Mouse (Mus musculus): Measurements from ENCODE around the gene Cdc123.
A peak's percentile ranks its signal among the peaks of the same experiment; 100 is the strongest.
"Not testable (repeated sequence)": the region's sequence is repeated elsewhere in the genome, so short reads cannot be mapped to it uniquely, and the experiment has no call there.

Gene Cdc123

DNA sequence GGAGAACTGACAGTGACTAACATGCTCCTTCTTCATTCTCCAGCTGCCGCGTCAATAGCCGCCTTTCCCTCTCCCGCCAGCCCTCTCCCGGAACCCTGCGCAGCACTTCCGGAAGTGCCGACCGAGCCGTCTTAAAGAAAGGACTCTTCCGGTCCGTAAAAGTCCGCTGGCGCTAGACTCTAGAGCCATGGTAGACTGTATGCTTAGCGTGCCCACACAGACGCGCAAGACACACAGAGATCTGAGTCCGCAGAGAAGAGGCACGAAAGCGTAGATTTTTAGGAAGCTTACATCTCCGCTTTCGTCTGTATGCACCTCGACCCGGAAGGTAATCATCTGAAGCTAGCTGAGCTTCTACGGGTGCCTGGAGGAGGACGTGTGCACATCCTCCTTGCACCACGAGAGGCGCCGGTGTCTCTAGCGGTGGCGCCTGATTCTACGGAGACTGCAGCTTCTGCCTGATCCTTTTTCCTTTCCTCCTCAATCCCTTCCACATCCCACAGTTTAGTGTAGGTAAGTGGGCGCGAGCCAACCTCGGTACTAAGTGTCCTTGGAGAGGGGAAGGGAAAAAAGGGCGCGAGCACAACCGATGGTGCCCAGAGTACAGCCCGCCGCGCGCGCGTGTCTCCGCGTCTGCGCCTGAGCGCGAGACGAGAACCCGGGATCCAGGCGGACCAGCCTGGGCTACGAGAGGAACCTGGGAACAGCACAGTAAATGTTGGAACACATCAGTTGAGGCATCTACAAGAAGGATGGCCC lies at the start of gene Cdc123, which contains the start of gene Nudt5:
Gene Cdc123, minus strand, starts transcription at position 292 of the 759 bp plus-strand sequence.
Gene Nudt5, plus strand, starts transcription at position 147 of the 759 bp plus-strand sequence.
- DNase-seq (ENCODE audit: low spot score), result peak; percentile 41

DNA sequence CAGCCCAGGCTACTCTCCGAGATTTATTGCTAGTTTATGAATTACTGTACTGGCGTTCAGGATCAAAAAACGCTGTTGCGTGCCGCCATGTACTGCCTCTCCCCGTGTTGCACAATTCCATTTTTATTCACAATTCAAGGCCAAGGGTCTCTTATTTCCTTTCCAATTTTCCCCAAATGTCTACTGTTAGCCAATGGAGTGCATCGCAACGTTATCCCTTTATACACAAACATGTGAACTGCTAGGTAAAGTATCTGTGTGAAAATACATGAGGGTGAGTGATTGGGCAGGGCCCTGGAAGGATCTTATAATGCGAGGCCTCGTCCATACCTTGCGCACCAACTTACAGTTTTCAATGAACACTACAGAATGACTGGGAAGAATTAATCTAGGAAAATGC lies 49.3 kb upstream of the Cdc123 start:
- DNase-seq (ENCODE audit: low spot score), result no peak

DNA sequence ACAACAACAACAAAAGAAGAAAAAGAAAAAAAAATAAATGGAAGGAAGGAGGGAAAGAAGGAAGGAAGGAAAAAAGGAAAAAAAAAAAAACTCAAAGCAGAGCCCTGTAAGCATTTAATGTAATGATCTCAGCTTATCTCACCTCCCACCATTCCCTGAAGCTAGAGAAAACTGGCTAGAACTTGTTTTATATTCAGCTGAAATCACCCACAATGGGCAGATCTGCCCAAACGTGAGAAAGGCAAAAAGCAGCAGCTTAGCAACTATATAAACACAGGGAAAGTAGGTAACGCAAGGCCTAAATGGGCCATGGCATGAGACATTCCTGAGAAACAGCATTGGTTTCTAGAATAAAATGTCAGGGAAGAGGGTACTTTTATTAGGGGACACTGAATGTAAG lies 44.4 kb upstream of the Cdc123 start:
- no peak for DNase-seq (ENCODE audit: low spot score)

DNA sequence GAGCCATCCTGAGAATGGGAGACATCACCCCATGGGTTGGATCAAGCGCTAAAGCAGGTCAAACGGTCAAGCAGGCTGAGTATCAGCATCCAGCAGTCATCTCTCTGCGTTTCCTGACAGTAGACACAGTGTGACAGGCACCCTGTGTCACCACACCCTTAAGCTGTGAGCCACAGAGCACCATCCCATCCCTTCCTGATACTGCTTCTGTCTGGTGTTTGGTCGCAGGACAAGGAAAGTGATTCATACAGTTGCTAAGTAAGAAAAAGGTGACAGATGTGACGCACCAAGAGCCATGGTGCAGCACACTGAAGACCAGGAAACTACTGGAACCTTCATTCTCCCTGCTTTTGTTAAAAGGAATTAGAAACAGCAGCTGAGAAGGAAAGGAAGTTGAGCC lies 43.9 kb upstream of the Cdc123 start:
- no peak for DNase-seq (ENCODE audit: low spot score)

DNA sequence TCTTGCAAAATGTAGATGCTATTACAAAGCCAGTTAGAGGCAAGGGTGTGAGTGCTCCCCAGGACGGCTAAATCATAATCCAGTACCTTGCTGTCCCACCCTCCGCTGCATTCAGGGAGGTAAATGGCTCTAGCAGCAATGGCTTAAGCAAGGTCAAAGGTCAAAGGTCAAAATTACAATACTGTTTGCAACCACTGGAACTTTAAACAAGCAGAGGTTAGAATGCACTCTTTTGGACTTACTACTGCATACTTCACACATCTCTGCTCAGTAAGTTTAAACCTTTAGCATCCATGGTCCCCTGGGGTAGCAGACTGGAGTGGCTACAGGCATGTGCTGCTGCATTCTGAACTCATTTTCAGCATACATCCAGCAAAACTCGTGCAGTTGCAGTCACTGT lies 32.5 kb upstream of the Cdc123 start:
- no peak for DNase-seq (ENCODE audit: low spot score)

DNA sequence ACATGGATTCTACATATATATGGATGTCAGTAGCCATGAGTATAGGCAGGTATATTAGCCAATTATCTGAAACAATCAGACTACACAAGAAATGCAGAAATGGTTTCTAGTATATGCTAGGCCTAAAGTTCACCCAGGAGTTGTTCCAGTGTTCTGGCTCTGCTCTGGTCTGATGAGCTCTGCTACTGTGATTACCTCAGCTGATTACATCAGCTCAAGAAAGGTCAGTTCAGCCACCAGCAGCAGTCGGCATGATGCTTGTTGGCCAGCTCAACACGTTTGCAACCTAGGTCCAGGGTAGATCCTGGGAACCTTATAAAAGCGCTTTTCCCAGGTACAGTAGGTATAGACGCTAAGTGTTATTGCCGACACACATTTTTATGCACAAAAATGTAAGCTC lies 24.8 kb upstream of the Cdc123 start:
- DNase-seq (ENCODE audit: low spot score), result no peak

DNA sequence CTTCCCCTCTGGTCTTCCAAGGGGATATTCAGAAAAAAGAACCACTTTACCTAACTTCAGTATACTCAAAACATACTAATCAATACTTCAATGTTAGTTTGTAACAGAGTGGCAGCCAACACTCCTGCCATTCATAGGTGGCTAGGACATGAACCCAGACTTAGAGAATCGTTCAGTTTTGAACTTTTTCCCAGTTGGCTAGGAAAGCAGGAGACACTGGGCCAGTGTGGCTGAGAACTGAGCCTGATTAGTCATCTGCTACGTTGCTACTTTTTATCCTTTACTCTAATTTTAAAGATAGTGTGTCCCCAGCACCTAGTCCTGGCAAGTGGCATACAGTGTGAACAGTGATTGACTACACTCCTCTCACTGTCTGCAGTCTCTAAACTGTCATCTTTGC lies 22.7 kb upstream of the Cdc123 start:
- no peak for DNase-seq (ENCODE audit: low spot score)

DNA sequence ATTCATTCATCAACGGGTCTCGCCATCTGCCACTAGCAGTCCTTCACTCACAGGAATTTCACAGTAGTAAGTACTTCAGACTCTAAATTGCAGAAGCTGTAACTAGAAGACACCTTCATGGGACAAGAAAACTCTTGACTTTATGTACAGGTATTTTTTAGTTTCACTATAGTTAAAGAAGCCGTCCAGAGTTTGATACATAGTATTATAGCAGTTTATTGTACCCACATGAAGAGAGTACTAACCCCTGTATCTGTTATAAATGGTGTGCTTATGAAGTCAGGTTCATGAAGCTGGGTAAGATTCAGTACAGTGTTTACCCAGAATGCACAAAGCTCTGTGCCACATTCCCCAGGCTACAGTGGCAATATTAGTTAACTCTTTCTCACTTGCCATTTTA lies 17.9 kb upstream of the Cdc123 start, which contains the start of gene Gm13199:
Gene Gm13199, minus strand, starts transcription at position 101 of the 400 bp plus-strand sequence.
- no peak for DNase-seq (ENCODE audit: low spot score)

DNA sequence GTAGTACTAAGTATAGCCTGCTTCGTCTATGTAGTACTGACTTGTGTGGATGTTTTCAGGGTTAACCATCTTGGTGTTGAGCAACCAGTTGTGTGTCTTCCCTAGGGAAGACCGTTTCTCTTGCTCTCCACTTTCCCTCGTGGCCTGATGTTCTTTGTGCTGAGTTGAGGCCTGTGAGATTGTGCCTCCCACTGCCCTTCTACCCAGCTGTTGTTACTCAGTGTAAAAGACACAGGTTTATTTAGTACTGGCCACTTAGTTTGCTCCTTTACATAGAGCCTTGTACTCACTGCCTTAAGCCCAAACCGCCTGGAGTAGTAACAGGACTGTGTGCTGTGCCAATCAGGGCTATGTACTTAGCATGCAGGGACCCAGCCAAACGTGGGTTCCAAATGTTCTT lies 6.9 kb upstream of the Cdc123 start:
- DNase-seq (ENCODE audit: low spot score), result no peak

DNA sequence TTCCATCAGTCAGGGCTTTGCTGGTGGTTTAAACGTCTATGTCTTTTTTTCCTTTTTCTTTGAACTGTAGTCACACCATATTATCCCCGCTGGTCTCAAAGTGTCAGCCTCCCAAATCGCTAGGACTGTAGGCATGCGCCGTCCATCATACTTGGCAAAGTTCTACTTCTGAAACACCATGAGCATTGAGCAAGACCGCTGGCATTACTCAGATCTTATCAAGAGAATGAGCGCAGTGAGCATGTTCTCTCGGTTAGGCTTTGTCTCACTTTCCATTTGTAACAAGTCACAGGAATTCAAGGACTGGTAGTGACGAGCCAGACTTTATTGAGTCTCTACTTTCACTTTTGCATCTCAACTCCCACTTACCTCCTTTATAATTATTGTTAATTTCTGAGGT lies 6.2 kb upstream of the Cdc123 start:
- no peak for DNase-seq (ENCODE audit: low spot score)

DNA sequence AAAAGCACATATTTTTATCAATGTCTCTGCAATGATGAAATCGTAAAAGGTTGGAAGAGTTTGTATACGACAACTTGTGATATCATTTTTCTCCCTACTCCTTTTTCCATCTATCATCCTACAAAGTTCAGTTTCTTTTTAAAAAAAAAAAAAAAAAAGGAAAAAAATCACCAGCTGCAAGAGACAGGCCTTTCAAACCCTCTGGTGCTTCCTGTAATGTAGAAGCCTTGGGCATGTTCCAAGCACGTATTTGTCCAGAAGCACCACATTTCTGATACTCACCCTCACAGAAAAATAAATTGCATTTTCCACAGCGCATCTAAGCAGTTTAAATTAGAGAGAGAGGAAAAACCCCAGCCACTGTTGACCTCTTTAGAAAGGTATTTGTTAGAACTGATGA lies 862 bp upstream of the Cdc123 start:
- DNase-seq (ENCODE audit: low spot score), result no peak

DNA sequence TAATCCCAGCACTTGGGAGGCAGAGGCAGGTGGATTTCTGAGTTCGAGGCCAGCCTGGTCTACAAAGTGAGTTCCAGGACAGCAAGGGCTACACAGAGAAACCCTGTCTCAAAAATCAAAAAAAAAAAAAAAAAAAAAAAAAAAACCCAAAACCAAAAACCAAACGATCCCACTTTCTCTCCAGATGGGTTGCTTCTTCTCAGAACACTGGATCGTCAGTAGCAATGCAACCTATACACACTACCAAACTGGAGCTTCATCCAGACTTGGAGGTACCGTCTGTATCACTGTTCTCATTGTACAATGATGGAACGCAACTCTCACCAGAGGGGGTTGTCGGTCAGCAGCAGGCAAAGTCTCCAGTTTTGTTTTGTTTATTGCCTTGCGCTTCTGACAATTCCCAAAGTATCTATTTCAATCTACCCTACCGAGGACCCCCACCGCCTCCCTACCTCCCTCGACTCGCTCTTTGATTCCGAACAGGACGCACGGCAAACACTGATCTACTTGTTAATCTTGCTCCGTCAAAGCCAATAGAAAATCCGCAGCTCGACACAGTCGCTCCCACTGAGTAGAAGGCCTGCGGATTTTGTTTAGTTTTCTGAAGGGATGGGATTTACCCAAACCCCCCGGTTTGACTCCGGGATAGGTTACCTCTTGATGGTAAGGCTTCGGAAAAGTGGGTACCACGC lies 637 bp downstream of the Cdc123 start:
- no peak for DNase-seq (ENCODE audit: low spot score)

DNA sequence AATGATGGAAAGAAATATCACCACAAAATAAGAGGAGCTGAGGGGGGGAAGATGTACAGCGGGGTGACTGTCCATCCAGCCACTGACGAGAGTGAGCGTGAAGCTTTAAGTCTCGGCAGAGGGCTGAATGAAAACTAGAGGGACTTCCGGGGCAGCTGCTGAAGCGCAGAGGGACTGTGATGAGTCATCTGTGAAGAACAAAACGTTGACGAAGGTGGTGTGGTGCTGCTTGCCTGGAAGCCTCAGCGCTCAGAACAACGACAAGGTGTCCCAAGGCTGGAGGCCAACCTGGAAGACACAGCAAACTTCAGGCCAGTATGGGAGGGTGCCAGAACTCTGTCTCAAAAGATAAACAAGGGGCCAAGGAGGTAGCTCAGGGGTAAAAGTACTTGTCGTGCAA lies 4.1 kb downstream of the Cdc123 start:
- DNase-seq (ENCODE audit: low spot score), result no peak

DNA sequence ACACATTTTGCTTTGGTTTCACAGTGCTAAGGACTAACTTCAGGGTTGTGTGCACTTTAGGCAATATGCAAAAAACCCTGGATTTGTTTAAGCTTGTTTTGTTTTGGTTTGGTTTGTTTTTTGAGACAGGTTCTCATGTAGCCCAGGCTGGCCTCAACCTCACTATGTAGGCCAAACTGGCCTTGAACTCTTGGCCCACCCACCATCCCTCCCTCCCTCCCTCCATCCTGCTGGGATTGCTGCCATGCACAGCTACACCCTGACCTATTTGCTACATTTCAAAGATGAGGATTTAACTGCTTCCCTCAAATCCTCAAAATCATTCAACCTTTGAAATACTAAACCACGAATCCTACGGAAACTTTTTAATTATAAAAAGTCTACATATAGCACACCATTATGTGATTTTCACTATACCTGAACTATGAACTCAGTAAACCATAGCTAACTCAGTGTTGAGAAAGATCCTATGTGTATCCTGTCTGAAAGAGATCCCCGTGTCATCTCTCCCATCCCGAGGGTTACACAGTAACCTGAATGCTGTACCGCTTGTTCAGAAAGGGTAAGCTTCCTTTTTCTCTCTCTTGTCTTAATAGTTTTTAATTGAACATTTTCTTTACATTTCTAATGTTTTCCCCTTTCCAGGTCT lies 19.6 kb downstream of the Cdc123 start:
- DNase-seq (ENCODE audit: low spot score), result no peak

DNA sequence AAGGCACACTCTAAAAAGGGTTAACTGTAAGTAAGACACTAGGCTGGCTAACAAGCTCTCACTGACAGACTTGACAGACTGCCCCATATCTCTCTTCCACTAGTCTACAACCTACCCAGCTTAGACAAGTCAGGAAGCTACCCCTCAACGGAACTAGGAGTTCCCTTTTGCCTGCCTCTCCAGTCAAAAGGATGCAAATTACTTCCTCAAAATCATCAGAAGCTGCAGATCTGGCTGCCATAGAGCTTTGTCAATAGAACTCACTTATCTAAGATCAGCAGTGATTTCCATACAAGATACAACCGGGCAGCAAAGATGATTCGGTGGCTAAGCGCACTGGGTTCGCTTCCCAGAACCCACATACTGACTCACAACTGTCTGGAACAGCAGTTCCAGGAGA lies 20.3 kb downstream of the Cdc123 start:
- no peak for DNase-seq (ENCODE audit: low spot score)

DNA sequence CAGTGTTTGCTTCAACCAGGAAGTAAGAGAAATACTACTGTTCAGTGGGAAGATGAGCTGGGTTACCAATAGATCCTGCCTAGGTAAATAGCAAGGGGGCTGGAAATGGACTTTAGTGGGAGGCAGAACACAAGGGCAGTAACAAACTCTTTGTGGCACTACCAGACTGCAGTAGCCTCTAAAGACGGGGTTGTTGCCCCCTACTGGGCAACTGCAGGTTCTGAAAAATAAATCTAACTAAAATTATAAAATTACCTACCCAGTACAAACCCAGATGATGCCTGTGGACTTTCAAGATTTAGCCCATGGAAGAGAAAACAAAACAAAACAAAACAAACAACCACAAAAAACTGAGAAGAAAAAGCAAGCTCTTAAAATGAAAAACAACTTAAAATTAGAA lies 20.8 kb downstream of the Cdc123 start:
- no peak for DNase-seq (ENCODE audit: low spot score)

DNA sequence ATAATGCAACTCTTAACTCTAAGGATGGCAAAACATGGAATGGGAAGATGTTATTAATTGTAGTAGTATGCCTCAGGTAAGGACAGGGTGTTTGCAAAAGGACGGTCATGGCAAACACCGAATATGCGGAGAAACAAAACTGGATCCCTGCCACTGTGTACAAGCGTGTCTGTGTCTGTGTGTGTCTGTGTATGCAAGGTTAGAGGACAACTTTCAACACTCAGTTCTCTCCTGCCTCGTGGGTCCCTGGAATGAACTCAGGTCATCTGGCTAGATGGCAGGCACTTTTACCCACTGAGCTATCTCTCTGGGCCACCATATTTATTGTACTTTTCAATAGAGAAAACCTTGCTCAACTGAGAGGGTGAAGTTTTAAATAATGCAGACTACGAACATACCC lies 22.5 kb downstream of the Cdc123 start:
- no peak for DNase-seq (ENCODE audit: low spot score)

DNA sequence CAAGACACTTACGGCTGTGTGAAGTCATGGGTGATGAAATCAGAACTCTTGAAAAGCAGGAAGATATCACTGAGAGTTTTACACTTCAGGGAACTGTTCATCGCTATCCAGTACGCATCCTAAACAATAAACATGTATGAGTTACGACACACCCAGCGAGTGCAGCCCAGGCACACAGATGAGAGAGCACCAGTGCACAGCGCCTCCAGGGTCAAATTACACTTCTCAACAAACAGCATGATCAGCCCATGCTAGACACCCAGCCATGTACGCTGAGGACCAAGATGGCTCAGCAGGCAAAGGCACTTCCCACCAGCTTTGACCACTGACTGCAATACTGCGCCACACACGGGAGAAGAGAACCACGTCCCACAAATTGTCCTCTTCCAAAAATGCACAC lies 23.7 kb downstream of the Cdc123 start:
- DNase-seq (ENCODE audit: low spot score), result no peak

DNA sequence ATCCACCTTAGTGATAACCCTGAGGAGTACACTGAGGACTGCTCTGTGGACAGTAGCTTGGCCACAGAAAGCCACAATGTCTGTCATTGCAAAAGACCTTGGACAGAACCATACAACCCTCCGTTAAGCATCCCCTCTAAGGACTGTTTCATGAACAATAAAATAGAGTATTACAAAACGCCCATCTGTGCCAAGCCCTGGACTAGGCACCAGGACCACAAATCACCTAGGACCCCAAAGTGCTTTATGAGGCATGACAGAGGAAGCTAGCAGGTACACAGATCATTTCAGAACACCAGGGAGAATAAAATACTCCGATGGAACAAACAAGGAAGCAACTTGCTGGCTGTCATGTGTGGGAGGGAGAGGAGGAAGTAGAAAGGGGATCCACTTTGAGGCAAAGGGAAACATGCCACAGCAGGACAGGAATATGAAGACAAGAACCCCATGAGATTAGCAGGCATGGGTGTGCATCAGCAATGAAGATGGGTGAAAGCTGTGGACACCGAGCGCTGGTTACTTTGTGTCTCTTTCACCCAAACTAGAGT lies 33.7 kb downstream of the Cdc123 start:
- DNase-seq (ENCODE audit: low spot score), result no peak

DNA sequence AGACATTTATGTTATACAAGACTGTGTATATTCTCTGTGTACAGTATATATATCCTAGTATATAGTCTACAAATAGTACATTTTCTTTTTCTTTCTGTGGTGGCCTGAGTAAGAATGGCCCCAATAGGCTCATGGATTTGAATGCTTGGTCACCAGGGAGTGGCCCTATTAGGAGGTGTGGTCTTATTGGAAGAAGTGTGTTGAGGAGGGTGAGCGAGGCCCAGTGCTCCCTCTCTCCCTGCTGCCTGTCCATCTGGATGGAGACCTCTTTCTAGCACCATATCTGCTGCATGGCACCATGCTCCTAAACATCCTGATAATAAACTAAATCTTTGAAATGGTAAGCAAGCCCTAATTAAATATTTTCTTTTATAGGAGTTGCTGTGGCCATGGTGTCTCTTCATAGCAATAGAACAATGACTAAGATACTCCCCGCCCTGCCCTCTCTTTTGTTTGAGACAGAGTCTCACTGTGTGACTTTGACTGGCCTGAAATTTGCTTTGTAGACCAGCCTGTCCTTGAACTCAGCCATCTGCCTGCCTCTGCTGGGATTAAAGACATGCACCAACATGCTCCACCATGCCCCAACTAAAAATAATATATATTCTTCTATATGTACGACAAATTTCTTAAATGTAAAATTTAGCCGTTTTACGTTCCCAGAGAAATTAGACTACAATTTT lies 34.8 kb downstream of the Cdc123 start:
- no peak for DNase-seq (ENCODE audit: low spot score)

DNA sequence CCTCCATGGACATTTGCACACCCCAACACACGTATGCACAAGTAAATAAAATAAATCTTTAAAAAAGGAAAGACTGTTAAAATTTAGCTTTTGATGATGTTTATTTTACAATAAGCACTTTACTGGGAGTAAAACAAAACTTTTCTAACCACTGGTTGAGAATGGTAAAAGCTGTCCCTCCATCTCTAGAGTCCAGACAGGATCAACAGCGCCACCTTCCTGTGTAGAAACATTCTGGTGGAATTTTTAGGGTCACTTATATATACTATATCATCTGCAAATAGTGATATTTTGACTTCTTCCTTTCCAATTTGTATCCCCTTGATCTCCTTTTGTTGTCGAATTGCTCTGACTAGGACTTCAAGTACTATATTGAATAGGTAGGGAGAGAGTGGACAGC lies 38.8 kb downstream of the Cdc123 start:
- DNase-seq (ENCODE audit: low spot score), result not testable (repeated sequence)

DNA sequence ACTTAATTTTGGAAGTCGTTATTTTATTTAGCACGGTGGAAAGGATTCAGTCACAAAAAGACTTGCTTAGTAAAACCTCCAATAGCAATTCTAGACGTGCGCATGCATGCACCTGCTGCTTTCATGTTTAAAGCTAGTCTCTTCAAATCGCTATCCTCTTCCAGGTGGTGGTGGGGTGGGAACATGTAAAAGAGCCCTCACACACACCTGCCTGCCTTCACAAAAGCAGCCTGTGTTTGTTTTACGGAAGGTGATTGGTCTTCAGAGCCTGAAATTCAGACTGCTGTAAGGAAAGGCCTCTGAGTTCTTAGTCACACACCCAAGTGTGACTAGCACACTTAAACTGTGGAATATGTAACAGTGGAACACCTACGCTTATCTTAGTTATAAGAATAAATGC lies 39.7 kb downstream of the Cdc123 start:
- DNase-seq (ENCODE audit: low spot score), result no peak
